Mouse (Mus musculus) adrenal gland, postnatal 4 days (tissue): ENCODE measurements around the gene Dnpep. TPM values are rescaled to one million over a fixed set of nuclear protein-coding genes. Genes with fewer than 3 reads are reported as not detected.

Source experiments
- DNase-seq, 2 experiments: peaks; one replicate each; pipeline ENCODE4 v3.0.0; 2021 to 2022; ENCODE audit warnings: low spot score in 2 of 2, mixed read lengths in 2 of 2
- total RNA-seq, 2 experiments: library from RNA; stranded (reverse); gene quantifications; 2 replicates each; pipeline ENCODE4 v1.2.3; 2021

Gene Dnpep
- total RNA-seq, 2 experiments from 2014 or later = 106 to 113 TPM

DNA sequence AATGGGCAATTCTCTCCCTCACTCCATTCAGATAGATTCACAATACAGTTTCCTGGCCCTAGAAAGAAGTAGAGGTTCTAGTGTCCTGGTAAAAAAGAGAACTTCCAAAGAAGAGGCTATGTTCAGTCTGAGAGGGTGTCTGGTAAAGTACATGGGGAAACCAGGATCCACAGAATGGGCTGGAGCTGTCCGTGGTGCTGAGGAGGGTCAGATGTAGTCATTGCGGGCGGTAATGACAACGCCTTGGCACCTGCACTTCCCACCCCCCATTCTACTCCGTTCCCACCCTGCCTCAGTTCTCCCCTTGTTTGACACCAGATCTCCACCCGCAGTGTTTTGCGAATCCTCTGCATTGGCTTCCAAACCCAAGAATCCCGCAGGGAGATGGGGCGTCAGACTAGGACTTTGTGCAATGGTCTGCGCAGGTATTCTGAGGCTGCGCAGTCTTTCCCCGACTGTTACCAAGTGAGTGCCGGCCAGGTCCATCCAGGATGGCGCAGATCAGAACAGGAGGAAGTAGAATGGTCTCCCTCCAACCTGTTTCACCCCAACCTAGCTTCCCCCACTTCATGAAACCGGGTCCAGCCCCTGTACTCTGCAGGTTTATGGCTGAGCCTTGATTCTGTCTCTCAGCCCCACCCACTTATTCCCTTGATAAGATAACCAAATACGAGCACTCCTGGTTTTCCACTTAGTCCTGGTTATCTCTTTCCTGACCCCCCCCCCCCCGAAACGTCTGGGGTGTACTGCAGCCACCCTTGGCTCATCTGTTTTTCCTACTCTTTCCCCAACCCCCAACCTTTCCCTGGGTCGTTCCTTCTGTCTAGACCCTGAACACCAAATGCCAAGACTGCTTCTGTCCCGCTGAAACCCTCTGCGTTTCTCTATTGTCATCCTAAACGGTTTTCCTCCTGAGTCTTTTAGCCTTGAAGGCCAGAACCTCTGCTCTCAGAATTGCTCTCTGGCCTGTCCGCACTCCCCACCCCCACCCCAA lies 40.3 kb downstream of the Dnpep start:
- DNase-seq = no peak

DNA sequence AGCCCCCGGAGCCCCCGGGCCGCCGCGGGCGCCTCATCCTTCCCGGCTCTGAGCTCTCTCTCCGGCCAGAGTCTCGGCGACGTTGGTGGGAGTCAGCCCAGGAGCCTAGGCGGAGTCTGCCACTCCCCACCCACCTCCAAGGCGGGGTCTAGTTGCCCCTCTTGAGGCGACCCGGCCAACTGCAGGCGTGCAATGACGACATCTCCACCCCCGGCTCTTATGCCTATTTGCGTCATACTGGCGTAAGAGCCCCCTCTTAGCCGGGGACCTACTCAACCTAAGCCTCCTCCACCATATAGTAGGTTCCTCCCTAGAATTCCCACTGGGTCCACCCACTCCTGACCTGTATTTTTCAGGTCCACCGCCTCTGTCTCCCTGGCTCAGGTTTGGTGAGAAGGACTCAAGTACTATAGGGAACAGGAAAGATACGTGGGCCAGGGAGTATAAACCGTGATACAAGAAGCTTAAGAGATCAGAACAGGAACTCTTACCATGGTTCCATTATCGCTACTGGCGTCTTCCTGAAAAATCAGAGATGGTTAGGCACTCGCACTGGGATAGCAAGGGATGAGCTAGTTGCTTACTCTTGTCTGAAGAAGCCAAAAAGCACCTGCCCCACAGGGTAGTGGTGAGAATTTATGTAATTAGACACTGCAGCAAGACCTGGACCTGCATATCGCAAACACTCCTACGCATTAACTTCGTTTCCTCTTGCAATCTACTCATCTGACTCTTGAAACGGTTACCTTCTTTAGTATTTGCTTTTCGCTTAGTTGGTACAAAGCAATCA lies 53.5 kb downstream of the Dnpep start, which contains the start of gene Ptprn:
Ptprn (minus strand) TSS at position 412 of the 790 bp plus-strand sequence.
- no peak for DNase-seq

DNA sequence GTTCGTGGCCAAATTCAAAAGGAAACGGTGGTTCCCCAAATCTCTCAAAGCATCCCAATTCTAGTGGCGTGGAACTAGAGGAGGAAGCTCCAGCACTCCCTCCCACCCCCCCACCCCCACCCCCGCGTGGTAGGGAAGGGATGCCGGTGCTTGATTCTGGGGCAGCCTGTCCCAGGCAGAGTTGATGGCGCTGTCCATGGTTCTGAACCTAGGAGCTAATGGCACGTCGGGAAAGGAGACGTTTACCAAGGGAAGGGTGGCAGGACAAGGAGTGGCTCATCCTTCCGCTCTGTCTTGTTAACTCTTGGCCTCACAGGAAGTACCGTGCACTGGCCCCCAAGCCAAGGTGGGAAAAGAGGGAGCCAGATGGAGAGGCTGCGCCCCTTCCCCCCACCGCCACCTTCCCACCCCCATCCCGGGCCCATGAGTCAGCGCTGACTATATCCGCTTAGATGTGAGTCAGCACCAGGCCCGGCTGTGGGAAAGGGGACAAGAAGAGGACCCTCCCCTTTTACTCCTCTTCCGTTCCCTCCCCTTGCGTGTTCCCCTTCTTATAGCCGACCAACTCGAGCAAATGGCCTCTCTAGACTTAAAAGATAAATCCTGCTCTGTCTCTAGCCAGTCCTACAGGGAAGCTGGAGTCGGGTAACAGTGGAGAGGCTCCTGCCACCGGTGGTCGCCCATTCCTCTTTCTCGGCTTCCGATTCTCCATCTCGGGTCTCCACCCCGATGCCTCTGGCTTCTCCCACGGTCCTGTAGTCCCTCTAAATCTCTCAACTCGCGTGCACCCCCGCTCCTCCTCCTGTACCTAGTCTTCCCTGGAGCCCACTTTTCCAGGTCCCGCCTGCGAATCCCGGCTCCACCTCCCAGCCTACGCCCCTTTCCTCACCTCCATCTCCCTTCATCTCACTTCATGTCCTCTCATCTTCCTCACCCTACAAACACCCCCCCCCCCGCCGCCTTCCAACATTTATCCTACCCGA lies 54.5 kb downstream of the Dnpep start:
- no peak for DNase-seq

DNA sequence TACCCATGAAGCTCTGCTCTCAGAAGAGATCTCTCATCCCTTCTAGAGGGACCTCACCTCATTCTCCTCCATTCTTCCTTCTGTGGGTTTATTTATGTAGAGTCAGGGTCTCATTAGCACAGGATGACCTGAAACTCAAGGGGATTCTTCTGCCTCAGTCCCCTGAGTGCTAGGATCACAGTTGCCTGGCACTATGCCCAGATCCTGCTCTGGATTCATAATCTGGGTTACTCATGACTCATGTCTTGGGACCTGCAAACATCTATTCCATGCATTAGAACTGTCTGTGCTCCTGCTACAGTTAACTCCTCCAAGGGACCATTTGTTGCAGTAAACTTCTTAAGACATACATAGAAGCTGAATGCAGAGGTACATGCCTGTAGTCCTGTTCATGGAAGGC lies 56.5 kb downstream of the Dnpep start:
- no peak for DNase-seq

Other genes with a start within 250 kb of the Dnpep start
- 1 to 10 TPM; 4.4 to 4.5 TPM for gene Nhej1, start 192.8 kb downstream of the Dnpep start, total RNA-seq
- gene Slc23a3, start 184.1 kb downstream of the Dnpep start, total RNA-seq = 1 to 10 TPM in 1 of 2 experiments, under 1 TPM in 1; 0.56 to 1.6 TPM
- 10 to 100 TPM; 52.1 to 55.4 TPM for gene Cnppd1, start 175.3 kb downstream of the Dnpep start, total RNA-seq
- gene Retreg2, start 175.2 kb downstream of the Dnpep start, total RNA-seq = 10 to 100 TPM; 90.3 to 92.2 TPM
- 10 to 100 TPM; 27.5 to 31.4 TPM for gene Zfand2b, start 149.3 kb downstream of the Dnpep start, total RNA-seq
- 10 to 100 TPM; 42.1 TPM for gene Abcb6, start 137.6 kb downstream of the Dnpep start, total RNA-seq
- 10 to 100 TPM; 23.0 to 27.3 TPM for gene Ankzf1, start 125.8 kb downstream of the Dnpep start, total RNA-seq
- 10 to 100 TPM; 38.0 to 41.8 TPM for gene Atg9a, start 125.8 kb downstream of the Dnpep start, total RNA-seq
- gene Glb1l, start 107.2 kb downstream of the Dnpep start, total RNA-seq = 10 to 100 TPM; 45.2 to 67.4 TPM
- 100 to 1,000 TPM in 1 of 2 experiments, 10 to 100 TPM in 1; 96.8 to 110 TPM for gene Stk16, start 107.2 kb downstream of the Dnpep start, total RNA-seq
- 10 to 100 TPM; 46.4 to 54.4 TPM for gene Tuba4a, start 98.1 kb downstream of the Dnpep start, total RNA-seq
- gene A630095N17Rik, start 85.9 kb downstream of the Dnpep start, total RNA-seq = not detected
- 10 to 100 TPM; 40.5 to 42.5 TPM for gene Dnajb2, start 81.6 kb downstream of the Dnpep start, total RNA-seq
- 10 to 100 TPM; 79.8 to 81.3 TPM for gene Ptprn, start 53.5 kb downstream of the Dnpep start, total RNA-seq
- gene Resp18, start 39.6 kb downstream of the Dnpep start, total RNA-seq = 100 to 1,000 TPM; 138 to 152 TPM
- 10 to 100 TPM; 40.5 to 78.8 TPM for gene Des, start 42.3 kb upstream of the Dnpep start, total RNA-seq
- 10 to 100 TPM; 32.4 to 33.7 TPM for gene Speg, start 57.3 kb upstream of the Dnpep start, total RNA-seq
- 10 to 100 TPM; 71.3 to 82.4 TPM for gene Gmppa, start 117.9 kb upstream of the Dnpep start, total RNA-seq
- 10 to 100 TPM; 10.4 to 11.9 TPM for gene Asic4, start 132.4 kb upstream of the Dnpep start, total RNA-seq
- 10 to 100 TPM; 60.3 to 62.6 TPM for gene Chpf, start 161.3 kb upstream of the Dnpep start, total RNA-seq
- 1 to 10 TPM; 4.0 to 5.0 TPM for gene Tmem198, start 161.5 kb upstream of the Dnpep start, total RNA-seq
- gene Obsl1, start 188.5 kb upstream of the Dnpep start, total RNA-seq = 100 to 1,000 TPM; 241 to 242 TPM
- 10 to 100 TPM; 71.4 to 80.6 TPM for gene Inha, start 189.1 kb upstream of the Dnpep start, total RNA-seq
- 10 to 100 TPM; 38.1 to 38.4 TPM for gene Stk11ip, start 203.5 kb upstream of the Dnpep start, total RNA-seq
- gene Slc4a3, start 228.3 kb upstream of the Dnpep start, total RNA-seq = 100 to 1,000 TPM; 136 to 143 TPM